Mouse (Mus musculus) adrenal gland, adult 8-10 months (tissue): ENCODE data around the gene St3gal2. TPM values are rescaled to one million over a fixed set of nuclear protein-coding genes. Genes with fewer than 3 reads are reported as not detected.
"Not testable (repeated sequence)": the region's sequence is repeated elsewhere in the genome, so short reads cannot be mapped to it uniquely, and the experiment has no call there.

ENCODE experiments used
- DNase-seq: peaks from one replicate; pipeline ENCODE4 v3.0.0; 2022
- total RNA-seq, 4 experiments: library from RNA; stranded (reverse); gene quantifications; 2 replicates each; pipeline ENCODE4 v1.2.4; 2022

Gene St3gal2
- total RNA-seq, 4 experiments from 2014 or later: 19.1 to 41.1 (median 27.7) TPM

DNA sequence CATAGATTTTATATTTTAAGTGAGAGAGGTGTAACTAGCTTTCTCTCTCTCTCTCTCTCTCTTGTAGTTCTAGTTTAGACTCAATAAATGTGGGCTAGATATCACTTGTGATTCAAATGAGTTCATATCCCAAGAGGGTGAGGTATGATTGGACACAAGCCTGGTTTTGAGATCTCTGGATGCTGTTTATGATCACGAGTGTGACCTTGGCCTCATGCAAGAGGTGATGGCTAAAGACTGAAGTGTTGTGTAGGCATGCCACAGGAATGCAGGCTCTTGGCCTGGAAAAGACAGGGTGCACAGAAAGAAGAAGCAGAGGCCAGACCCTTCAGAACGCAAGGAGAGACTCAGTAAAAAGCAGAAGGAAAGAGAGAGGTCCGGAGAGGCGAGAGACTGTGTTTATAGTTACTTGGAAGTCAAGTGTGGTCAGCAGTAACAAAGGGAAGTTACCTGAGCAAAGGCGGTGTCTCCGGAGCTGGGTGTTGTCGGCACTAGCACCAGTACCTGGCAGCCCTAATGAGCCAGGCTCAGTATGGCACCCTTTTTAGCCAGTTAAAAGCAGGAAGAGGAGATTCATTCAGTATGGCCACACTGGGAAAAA lies 24.7 kb downstream of the St3gal2 start:
- no peak for DNase-seq

DNA sequence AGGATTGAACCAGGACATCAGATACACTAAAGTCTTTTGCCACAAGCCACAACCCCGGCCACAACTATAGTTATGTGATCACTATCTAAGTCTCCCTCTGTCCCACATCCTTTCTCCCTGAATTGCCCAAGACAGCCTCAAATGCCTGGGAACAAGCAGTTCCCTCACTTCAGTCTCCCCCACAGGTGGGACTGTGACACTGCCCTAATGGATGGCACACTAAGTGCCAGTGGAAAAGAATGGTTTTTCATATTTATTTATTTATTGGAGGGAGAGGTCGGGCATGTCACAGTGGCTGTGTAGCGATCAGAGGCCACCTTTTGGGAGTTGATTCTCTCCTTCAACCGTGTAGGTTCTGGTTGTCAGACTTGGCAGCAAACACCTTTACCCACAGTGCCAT lies 26.0 kb downstream of the St3gal2 start:
- no peak for DNase-seq

- DNase-seq: no peak
Observed at GRCm38 (mm10) chr8:110950065-110950484, 30.4 kb downstream of the St3gal2 start.

- DNase-seq: no peak
Observed at GRCm38 (mm10) chr8:110954776-110955175, 35.1 kb downstream of the St3gal2 start.

DNA sequence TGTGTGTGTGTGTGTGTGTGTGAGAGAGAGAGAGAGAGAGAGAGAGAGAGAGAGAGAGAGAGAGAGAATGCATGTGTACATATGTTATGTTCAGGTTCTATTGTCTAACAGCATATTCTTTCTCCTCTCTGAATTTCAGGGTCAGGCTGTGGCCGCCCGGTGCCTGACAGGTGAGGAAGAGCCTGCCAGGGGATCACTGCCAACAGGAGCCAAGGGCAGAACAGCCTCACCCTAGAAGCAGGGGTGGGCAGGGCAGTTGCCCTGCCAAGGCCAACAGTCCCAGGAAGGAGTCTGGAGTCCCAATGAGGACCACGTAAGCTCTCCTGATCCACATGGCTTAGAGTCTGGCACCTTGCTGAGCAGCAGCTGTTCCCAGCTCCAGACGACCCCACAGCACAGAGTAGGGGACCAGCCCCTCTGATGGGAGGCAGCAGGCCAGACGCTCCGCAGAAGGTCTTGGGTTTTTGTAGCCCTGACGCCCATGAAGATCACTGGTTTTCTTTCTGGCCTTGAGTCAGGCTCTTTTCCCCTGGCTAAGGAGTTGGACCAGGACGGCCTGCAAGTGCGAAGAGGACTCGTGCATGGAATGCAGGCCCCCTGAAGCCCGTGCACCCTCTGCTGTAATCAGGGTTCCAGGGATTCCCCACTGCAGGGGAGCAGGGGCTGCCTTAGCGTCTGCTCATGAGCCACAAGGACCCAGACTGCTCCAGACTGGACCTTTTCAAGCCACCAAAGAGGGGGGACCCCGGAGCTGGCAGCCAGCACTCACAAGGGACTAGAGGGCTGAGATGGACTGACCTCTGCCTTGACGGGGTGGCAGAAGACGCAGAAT lies 37.1 kb downstream of the St3gal2 start:
- no peak for DNase-seq

- DNase-seq: no peak
Observed at GRCm38 (mm10) chr8:110957471-110957870, 37.7 kb downstream of the St3gal2 start.

DNA sequence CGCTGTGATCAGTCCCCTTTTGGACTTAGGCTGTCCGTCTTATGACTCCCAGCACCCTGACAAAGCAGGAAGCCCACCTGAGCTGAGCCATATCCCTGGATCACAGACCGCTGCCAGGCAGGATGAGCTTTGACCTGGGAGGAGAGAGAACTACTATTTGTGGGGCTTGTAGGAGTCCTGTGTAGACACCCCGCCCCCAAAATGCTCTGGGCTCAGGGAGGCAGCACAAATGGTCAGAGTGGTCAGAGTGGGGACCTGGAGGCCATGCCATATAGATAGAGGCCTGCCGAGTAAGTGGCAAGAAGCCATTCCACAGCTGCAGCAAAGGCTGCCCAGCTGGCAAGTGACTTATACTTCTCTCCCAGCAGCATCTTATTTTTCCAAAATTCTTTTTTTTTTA lies 38.4 kb downstream of the St3gal2 start:
- DNase-seq: no peak

DNA sequence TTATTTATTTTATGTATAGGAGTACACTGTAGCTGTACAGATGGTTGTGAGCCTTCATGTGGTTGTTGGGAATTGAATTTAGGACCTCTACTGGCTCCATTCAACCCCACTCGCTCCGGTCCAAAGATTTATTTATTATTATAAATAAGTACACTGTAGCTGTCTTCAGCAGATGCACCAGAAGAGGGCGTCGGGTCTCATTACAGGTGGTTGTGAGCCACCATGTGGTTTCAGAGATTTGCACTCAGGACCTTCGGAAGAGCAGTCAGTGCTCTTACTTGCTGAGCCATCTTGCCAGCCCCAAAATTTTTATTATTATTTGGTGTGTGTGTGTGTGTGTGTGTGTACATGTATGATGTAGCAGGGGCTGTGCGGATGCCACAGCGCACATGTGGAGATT lies 38.8 kb downstream of the St3gal2 start:
- not testable (repeated sequence) for DNase-seq

- no peak for DNase-seq
Observed at GRCm38 (mm10) chr8:110959071-110959780, 39.5 kb downstream of the St3gal2 start.

DNA sequence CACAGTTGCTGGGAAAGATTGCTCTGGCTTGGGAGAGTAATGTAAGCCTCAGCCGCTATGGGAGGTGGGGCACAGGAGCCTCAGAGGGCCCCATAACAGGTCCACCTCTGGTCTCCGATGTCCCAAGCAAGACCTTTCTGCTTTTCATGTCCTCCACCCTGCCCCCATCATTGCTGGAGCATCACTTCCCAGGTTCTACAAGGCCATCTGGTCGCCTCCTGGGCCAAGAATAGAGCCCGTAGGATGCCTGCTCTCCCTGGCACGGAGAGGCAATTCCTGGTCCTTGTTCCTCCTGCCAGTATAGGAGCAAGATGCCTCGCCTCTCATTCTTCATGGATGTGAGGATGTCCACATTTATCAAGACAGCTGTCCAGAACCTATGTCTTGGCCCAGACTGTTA lies 40.2 kb downstream of the St3gal2 start:
- DNase-seq: no peak

DNA sequence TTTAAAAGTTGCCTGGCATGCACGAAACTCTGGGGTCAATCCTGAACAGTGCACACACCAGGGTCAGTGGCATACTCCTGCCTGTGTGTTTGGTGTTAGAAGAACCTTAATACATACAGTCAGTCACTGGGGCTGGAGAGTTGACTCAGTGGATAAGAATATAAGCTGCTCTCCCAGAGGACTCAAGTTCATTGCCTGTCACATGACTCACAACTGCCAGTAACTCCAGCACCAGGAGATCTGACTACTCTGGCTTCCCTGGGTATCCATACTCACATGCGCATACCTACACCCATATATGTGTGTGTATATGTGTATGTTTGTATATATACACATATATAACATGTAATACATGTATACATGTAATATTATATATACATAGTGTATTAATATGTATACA lies 43.3 kb downstream of the St3gal2 start:
- no peak for DNase-seq

- no peak for DNase-seq
Observed at GRCm38 (mm10) chr8:110964666-110965065, 44.9 kb downstream of the St3gal2 start.

DNA sequence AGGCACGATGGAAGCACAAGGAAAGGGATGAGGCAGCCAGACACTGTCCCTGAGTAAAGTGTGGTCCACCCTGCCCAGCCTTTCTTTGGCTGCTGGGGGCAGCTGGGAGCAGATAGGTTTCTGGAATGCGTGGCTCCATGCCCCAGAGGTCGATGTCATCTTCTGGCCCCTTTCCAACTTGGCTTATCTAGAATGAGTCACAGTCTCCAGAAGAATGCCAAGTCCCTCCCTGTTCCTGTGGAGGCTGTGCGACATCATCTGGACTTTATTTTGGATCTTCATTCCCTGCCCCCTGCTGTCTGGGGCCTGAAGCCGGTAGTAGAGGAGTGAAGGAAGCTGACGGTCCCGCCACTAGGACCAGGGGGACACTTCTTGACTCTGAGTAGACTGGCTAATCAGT lies 45.9 kb downstream of the St3gal2 start:
- peak; percentile 90 for DNase-seq

- no peak for DNase-seq
Observed at GRCm38 (mm10) chr8:110966586-110966985, 46.9 kb downstream of the St3gal2 start.

GRCm38 (mm10) chr8:110967326-110967725 lies 47.6 kb downstream of the St3gal2 start:
- no peak for DNase-seq

- DNase-seq: peak; percentile 94
Observed at GRCm38 (mm10) chr8:110969910-110970770, 50.4 kb downstream of the St3gal2 start.

DNA sequence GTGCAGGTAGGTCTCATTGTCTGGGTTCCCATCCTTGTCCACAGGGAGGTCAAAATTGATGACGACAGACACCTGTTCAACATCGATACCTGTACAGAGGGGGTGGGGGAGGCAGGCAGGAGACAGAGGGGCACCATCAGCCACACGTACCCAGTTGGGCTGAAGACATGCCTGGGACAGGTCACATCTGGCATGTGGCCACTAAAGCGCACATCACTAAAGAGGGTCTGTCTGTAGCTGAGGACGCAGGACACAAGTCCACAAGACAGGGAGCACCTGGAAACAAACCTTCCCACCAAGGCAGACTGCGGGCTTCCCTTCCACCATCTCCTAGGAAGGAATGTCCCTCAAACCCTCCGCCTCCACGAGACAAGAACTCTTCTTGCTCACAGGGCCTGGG lies 56.8 kb downstream of the St3gal2 start:
- DNase-seq: not testable (repeated sequence)

GRCm38 (mm10) chr8:110977987-110978386 lies 58.3 kb downstream of the St3gal2 start:
- not testable (repeated sequence) for DNase-seq

- DNase-seq: no peak
Observed at GRCm38 (mm10) chr8:110981304-110981703, 61.6 kb downstream of the St3gal2 start.

GRCm38 (mm10) chr8:110987805-110988744 lies 68.4 kb downstream of the St3gal2 start:
- no peak for DNase-seq

GRCm38 (mm10) chr8:110990017-110990416 lies 70.3 kb downstream of the St3gal2 start:
- no peak for DNase-seq
